Mouse (Mus musculus): ENCODE data around the gene Plg. TPM values are rescaled to one million over a fixed set of nuclear protein-coding genes. Genes with fewer than 3 reads are reported as not detected.
A peak's percentile ranks its signal among the peaks of the same experiment; 100 is the strongest.

Plg gene
- polyA plus RNA-seq, 1 experiment from 2014 or later: 0.13 TPM

GRCm38 (mm10) chr17:12455143-12455790, 76.9 kb downstream of the Plg start:
- Histone ChIP-seq H3K27ac (no peak overlapping the region), H3K4me1 (replicated peaks; ENCODE audit: insufficient read depth, low read length) (no peaks in the 10 kb centered on the region), H3K4me2 (ENCODE audit: low read length) (no peak overlapping the region), H3K4me3 (replicated peaks; ENCODE audit: low read depth, low read length) (no peak overlapping the region), H3K9ac (ENCODE audit: low read depth, low read length) (no peak overlapping the region), H3K27me3 (ENCODE audit: insufficient read depth, low read length) (no peaks in the 10 kb centered on the region), H3K9me3 (replicated peaks; ENCODE audit: low read length) (no peaks in the 10 kb centered on the region), H3K36me3 (ENCODE audit: insufficient read depth, low read length) (no peaks in the 10 kb centered on the region)
- no peak for ATAC-seq (replicated peaks; ENCODE audit: low FRiP score, low read depth)
- DNase-seq (ENCODE audit: low spot score): peak; percentile 35
- peak; percentile 67 for TF ChIP-seq CTCF (IDR thresholded peaks at IDR 0.05; ENCODE audit: low read depth)
- 76% methylated on average over 5 of the region's 5 CpGs for WGBS

GRCm38 (mm10) chr17:12461168-12461567, 82.8 kb downstream of the Plg start:
- no peaks in the 10 kb centered on the region for H3K27me3 ChIP-seq (ENCODE audit: insufficient read depth, low read length)
- H3K4me3 ChIP-seq (replicated peaks; ENCODE audit: low read depth, low read length): no peak overlapping the region
- no peak overlapping the region for H3K4me2 ChIP-seq (ENCODE audit: low read length)
- ATAC-seq (replicated peaks; ENCODE audit: low FRiP score, low read depth): no peak
- no peak overlapping the region for H3K27ac ChIP-seq
- no peaks in the 10 kb centered on the region for H3K4me1 ChIP-seq (replicated peaks; ENCODE audit: insufficient read depth, low read length)
- TF ChIP-seq CTCF (IDR thresholded peaks at IDR 0.05; ENCODE audit: low read depth): peak; percentile 54
- no peak for DNase-seq (ENCODE audit: low spot score)
- no peak overlapping the region for H3K9ac ChIP-seq (ENCODE audit: low read depth, low read length)
- H3K9me3 ChIP-seq (replicated peaks; ENCODE audit: low read length): no peaks in the 10 kb centered on the region
- no peaks in the 10 kb centered on the region for H3K36me3 ChIP-seq (ENCODE audit: insufficient read depth, low read length)

GRCm38 (mm10) chr17:12466501-12467000, 88.1 kb downstream of the Plg start:
- H3K4me2 ChIP-seq (ENCODE audit: low read length): no peak overlapping the region
- 74% methylated on average over 4 of the region's 4 CpGs for WGBS
- H3K4me1 ChIP-seq (replicated peaks; ENCODE audit: insufficient read depth, low read length): no peaks in the 10 kb centered on the region
- H3K27me3 ChIP-seq (ENCODE audit: insufficient read depth, low read length): no peaks in the 10 kb centered on the region
- H3K9me3 ChIP-seq (replicated peaks; ENCODE audit: low read length): no peaks in the 10 kb centered on the region
- ATAC-seq (replicated peaks; ENCODE audit: low FRiP score, low read depth) (no peak), DNase-seq (ENCODE audit: low spot score) (no peak)
- H3K36me3 ChIP-seq (ENCODE audit: insufficient read depth, low read length): no peaks in the 10 kb centered on the region
- H3K9ac ChIP-seq (ENCODE audit: low read depth, low read length): no peak overlapping the region
- no peak for TF ChIP-seq CTCF (IDR thresholded peaks at IDR 0.05; ENCODE audit: low read depth)
- H3K27ac ChIP-seq: no peak overlapping the region
- H3K4me3 ChIP-seq (replicated peaks; ENCODE audit: low read depth, low read length): no peak overlapping the region

- TF ChIP-seq CTCF (IDR thresholded peaks at IDR 0.05; ENCODE audit: low read depth): no peak
- ATAC-seq (replicated peaks; ENCODE audit: low FRiP score, low read depth) (no peak), DNase-seq (ENCODE audit: low spot score) (no peak)
- Histone ChIP-seq H3K9ac (ENCODE audit: low read depth, low read length) (no peak overlapping the region), H3K4me2 (ENCODE audit: low read length) (no peak overlapping the region), H3K4me3 (replicated peaks; ENCODE audit: low read depth, low read length) (no peak overlapping the region), H3K36me3 (ENCODE audit: insufficient read depth, low read length) (no peaks in the 10 kb centered on the region), H3K4me1 (replicated peaks; ENCODE audit: insufficient read depth, low read length) (no peaks in the 10 kb centered on the region), H3K9me3 (replicated peaks; ENCODE audit: low read length) (no peaks in the 10 kb centered on the region), H3K27ac (no peak overlapping the region), H3K27me3 (ENCODE audit: insufficient read depth, low read length) (no peaks in the 10 kb centered on the region)
- 76% methylated on average over 3 of the region's 3 CpGs for WGBS
Observed at GRCm38 (mm10) chr17:12467642-12468041, 89.2 kb downstream of the Plg start.

DNA sequence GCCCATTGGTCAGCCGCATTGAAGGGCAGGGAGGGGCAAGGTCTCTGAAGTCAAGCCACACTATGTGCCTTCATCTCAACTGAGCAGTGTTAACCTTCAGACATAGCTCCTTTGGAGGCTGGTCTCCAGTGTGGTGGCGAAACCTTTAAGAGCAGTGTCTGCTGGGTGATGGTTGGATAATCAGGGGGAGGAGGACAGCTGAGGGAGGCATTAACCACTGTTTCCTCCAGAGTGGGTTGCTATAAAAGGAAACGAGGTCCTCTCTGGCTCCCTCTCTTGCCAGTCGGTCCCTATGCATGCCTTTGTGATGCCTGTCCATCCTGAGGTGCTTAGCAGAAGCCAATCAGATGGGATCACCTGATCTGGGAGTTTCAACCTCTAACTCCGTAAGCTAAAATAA, 90.3 kb downstream of the Plg start:
- H3K27ac ChIP-seq: no peak overlapping the region
- H3K4me2 ChIP-seq (ENCODE audit: low read length): no peak overlapping the region
- no peaks in the 10 kb centered on the region for H3K4me1 ChIP-seq (replicated peaks; ENCODE audit: insufficient read depth, low read length)
- WGBS: 70% methylated on average over 5 of the region's 5 CpGs
- TF ChIP-seq CTCF (IDR thresholded peaks at IDR 0.05; ENCODE audit: low read depth): no peak
- no peak for ATAC-seq (replicated peaks; ENCODE audit: low FRiP score, low read depth)
- DNase-seq (ENCODE audit: low spot score): no peak
- H3K27me3 ChIP-seq (ENCODE audit: insufficient read depth, low read length): no peaks in the 10 kb centered on the region
- no peak overlapping the region for H3K4me3 ChIP-seq (replicated peaks; ENCODE audit: low read depth, low read length)
- H3K9ac ChIP-seq (ENCODE audit: low read depth, low read length): no peak overlapping the region
- no peaks in the 10 kb centered on the region for H3K9me3 ChIP-seq (replicated peaks; ENCODE audit: low read length)
- H3K36me3 ChIP-seq (ENCODE audit: insufficient read depth, low read length): no peaks in the 10 kb centered on the region

Other genes starting within 250 kb of the Plg start
- 52.5 and 58.7 TPM in 2 replicates for gene Map3k4, start 59.8 kb upstream of the Plg start, polyA plus RNA-seq (2015; fragmentation: Nextera tagmentation; extraction: Ambion mirVana)
- gene Slc22a3, start 129.1 kb downstream of the Plg start, polyA plus RNA-seq (2015; fragmentation: Nextera tagmentation; extraction: Ambion mirVana): 0.57 and 0.68 TPM in 2 replicates
- 55.6 and 65.6 TPM in 2 replicates for gene Slc22a2, start 205.5 kb downstream of the Plg start, polyA plus RNA-seq (2015; fragmentation: Nextera tagmentation; extraction: Ambion mirVana)